Mouse (Mus musculus) stomach, postnatal 0 days (tissue): ENCODE data around the gene Adgrl2. TPM values are rescaled to one million over a fixed set of nuclear protein-coding genes. Genes with fewer than 3 reads are reported as not detected.

Experiments
- ATAC-seq: fragments of 200-750 bp; cut with Nextera tagmentation; 2 replicates; pipeline ENCODE4 v1.8.0; 2017; ENCODE audit not compliant: low FRiP score, low TSS enrichment
- DNase-seq: peaks from one replicate; pipeline ENCODE4 v3.0.0-alpha.2; 2016; ENCODE audit warnings: low spot score
- H3K27ac ChIP-seq: fragments of 300-500 bp; sonication (generic); replicated peaks from 2 replicates; pipeline ENCODE4 v1.5.1; 2014; ENCODE audit warnings: mild to moderate bottlenecking, control low read depth
- H3K27me3 ChIP-seq: fragments of 300-500 bp; sonication (generic); 2 replicates; pipeline ENCODE4 v1.6.1; 2014; ENCODE audit warnings: low read length; ENCODE audit not compliant: control insufficient read depth, insufficient read depth
- H3K36me3 ChIP-seq: fragments of 300-500 bp; sonication (generic); 2 replicates; pipeline ENCODE4 v1.6.1; 2014; ENCODE audit warnings: low read length, mixed read lengths; ENCODE audit not compliant: control insufficient read depth, insufficient read depth
- H3K4me1 ChIP-seq: fragments of 300-500 bp; sonication (generic); replicated peaks from 2 replicates; pipeline ENCODE4 v1.6.1; 2014; ENCODE audit warnings: antibody characterized with exemption; ENCODE audit not compliant: control insufficient read depth, insufficient read depth
- H3K4me2 ChIP-seq: fragments of 300-500 bp; sonication (generic); replicated peaks from 2 replicates; pipeline ENCODE4 v1.6.1; 2014; ENCODE audit warnings: low read depth, mild to moderate bottlenecking, control low read depth, moderate library complexity
- H3K4me3 ChIP-seq: fragments of 300-500 bp; sonication (generic); 2 replicates; pipeline ENCODE4 v1.5.1; 2014; ENCODE audit warnings: low read depth, low read length, control low read depth
- H3K9ac ChIP-seq: fragments of 300-500 bp; sonication (generic); 2 replicates; pipeline ENCODE4 v1.6.1; 2014; ENCODE audit warnings: mild to moderate bottlenecking, low read length, control low read depth, mixed read lengths
- H3K9me3 ChIP-seq: fragments of 300-500 bp; sonication (generic); 2 replicates; pipeline ENCODE4 v1.6.1; 2016; ENCODE audit warnings: low read length; ENCODE audit not compliant: control insufficient read depth
- CTCF ChIP-seq: IDR thresholded peaks from 2 replicates; pipeline ENCODE4 v1.5.1; 2016; ENCODE audit warnings: antibody characterized with exemption, low read depth, mild to moderate bottlenecking, moderate library complexity
- EP300 ChIP-seq: optimal IDR thresholded peaks from 2 replicates; pipeline ENCODE3; 2016; ENCODE audit warnings: antibody characterized with exemption
- WGBS: fragments of 180-500 bp; shearing (Covaris S2); extraction: QIAGEN DNeasy Blood & Tissue Kit; methylation state at CpG from one replicate; pipeline ENCODE4 v1.1.7; 2014; 5-methylcytosine and 5-hydroxymethylcytosine counted together
- polyA plus RNA-seq: library from polyadenylated mRNA; unstranded; fragments of >200 nt; fragmentation: Nextera tagmentation; extraction: Ambion mirVana; gene quantifications from 2 replicates; pipeline ENCODE4 v1.2.1, GENCODE M21; 2015

The Adgrl2 gene
- polyA plus RNA-seq, 1 experiment from 2014 or later = 34.3 TPM

- H3K4me1 ChIP-seq = no peaks in the 10 kb centered on the region; the same call in 1 of the 2 replicates
- no peaks in the 10 kb centered on the region for H3K27me3 ChIP-seq
- H3K9ac ChIP-seq = no peak overlapping the region
- no peak for ATAC-seq
- no peak for DNase-seq
- no peak overlapping the region for H3K4me3 ChIP-seq
- no peak for TF ChIP-seq EP300
- TF ChIP-seq CTCF = no peak
- peak overlapping the region; percentile 2; the same call in 1 of the 2 replicates for H3K4me2 ChIP-seq
- no peaks in the 10 kb centered on the region for H3K36me3 ChIP-seq
- H3K27ac ChIP-seq = no peak overlapping the region
- WGBS = 38% methylated on average over 13 of the region's 13 CpGs
- no peaks in the 10 kb centered on the region for H3K9me3 ChIP-seq
Measured at GRCm38 (mm10) chr3:148964991-148965605, 25.3 kb downstream of the Adgrl2 start.

GRCm38 (mm10) chr3:148963381-148964044 lies 26.8 kb downstream of the Adgrl2 start:
- Histone ChIP-seq H3K27ac (no peak overlapping the region), H3K4me3 (no peak overlapping the region), H3K36me3 (no peaks in the 10 kb centered on the region), H3K27me3 (no peaks in the 10 kb centered on the region), H3K4me1 (peaks cover 5% of the 10 kb centered on the region), H3K9me3 (no peaks in the 10 kb centered on the region), H3K9ac (no peak overlapping the region), H3K4me2 (no peak overlapping the region)
- DNase-seq = no peak
- 89% methylated on average over 5 of the region's 5 CpGs for WGBS
- no peak for TF ChIP-seq CTCF
- TF ChIP-seq EP300 = no peak
- ATAC-seq = no peak

DNA sequence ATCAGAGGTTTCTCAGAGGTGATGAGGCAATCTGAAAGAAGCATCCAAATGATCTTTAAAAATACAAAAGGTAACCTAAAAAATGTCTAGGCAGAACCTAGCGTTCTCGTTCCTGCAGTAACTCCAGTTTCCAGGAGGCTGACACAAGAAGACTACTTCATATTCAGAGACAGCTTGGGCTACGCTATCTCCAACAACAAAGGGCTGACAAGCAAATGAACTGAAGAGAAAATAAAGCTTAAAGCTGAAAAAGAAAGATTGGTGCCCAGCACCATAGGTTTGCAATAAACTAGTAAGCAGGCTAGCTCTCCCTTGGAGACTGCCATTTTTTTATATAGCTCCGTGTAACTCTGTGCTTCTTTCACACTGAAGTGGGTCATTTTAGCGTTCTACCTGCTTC lies 28.7 kb downstream of the Adgrl2 start:
- no peaks in the 10 kb centered on the region for H3K27me3 ChIP-seq
- TF ChIP-seq EP300 = no peak
- no peak for TF ChIP-seq CTCF
- ATAC-seq (no peak), DNase-seq (no peak)
- no peak overlapping the region for H3K27ac ChIP-seq
- 73% methylated on average over 5 of the region's 5 CpGs for WGBS
- H3K4me3 ChIP-seq = no peak overlapping the region
- peaks cover 5% of the 10 kb centered on the region for H3K4me1 ChIP-seq
- no peaks in the 10 kb centered on the region for H3K36me3 ChIP-seq
- no peaks in the 10 kb centered on the region for H3K9me3 ChIP-seq
- no peak overlapping the region for H3K4me2 ChIP-seq
- H3K9ac ChIP-seq = no peak overlapping the region

- no peaks in the 10 kb centered on the region for H3K9me3 ChIP-seq
- no peak overlapping the region for H3K4me3 ChIP-seq
- WGBS = 13% methylated on average over 9 of the region's 9 CpGs
- no peak overlapping the region for H3K4me2 ChIP-seq
- no peak overlapping the region for H3K9ac ChIP-seq
- no peaks in the 10 kb centered on the region for H3K27me3 ChIP-seq
- TF ChIP-seq EP300 (no peak), CTCF (no peak)
- H3K4me1 ChIP-seq = peaks cover 5% of the 10 kb centered on the region
- ATAC-seq (peak; percentile 65; the same call in 1 of the 2 replicates), DNase-seq (no peak)
- H3K27ac ChIP-seq = no peak overlapping the region
- H3K36me3 ChIP-seq = no peaks in the 10 kb centered on the region
Measured at GRCm38 (mm10) chr3:148960751-148961289, 29.5 kb downstream of the Adgrl2 start.

DNA sequence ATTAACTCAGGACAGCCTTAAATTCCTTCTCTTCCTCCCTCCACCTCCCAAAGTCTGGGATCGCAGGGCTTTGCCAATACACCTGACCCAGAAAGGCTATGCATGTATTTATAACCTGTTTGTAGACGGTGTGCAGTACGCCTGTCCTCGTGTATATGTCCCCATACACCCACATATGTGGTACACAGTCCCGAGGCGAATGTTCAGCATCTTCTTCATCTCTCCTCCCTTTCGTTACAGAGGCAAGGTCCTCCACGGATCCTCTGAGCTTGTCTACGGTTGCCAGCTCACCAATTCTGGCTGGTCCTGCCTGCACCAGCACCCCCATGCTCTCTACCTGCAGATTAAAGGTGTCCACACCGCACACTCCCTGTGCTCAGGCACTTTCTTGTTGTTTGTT lies 30.1 kb downstream of the Adgrl2 start:
- WGBS = 78% methylated on average over 10 of the region's 10 CpGs
- Histone ChIP-seq H3K9me3 (no peaks in the 10 kb centered on the region), H3K4me2 (no peak overlapping the region), H3K27ac (no peak overlapping the region), H3K36me3 (no peaks in the 10 kb centered on the region), H3K27me3 (no peaks in the 10 kb centered on the region), H3K9ac (no peak overlapping the region), H3K4me1 (peaks cover 5% of the 10 kb centered on the region), H3K4me3 (no peak overlapping the region)
- ATAC-seq = 0 out of 2 replicates have a peak, but pooled peaks have one; percentile 30
- no peak for DNase-seq
- TF ChIP-seq EP300 (no peak), CTCF (no peak)
